ENCODE assay signal across 8 mouse cellular contexts in the genomic region with DNA sequence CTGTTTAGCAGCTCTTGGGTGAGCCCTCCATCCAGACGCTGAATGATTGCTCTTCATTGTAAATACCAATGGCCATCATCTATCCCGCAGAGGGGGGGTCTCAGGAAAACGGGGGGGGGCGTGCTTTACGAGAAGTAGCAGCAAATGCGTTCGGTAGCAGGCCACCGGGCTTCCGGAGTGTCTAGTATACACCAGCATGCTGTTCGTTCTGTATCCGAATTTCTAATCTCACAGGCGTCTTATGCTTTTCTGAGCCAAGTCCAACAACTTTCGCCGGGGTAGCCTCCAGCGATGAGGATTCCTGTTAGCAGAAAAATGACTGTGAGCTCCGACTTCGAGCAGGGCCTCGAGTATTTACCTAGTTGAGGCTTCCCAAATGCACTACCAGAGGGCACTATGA.
A peak's percentile ranks its signal among the peaks of the same experiment; 100 is the strongest.
DNase-seq lines count a peak whose midpoint lies in the region; ATAC-seq lines count a peak whose summit lies in the region.

No protein-coding gene starts in this region.

- DNase-seq in right cerebral cortex, adult 18-20 months, result peak; percentile 39
- DNase-seq in right cerebral cortex, postnatal 4 days, result no peak
- DNase-seq in embryo, embryonic 9.5 days (ENCODE audit: extremely low spot score), result peak; percentile 47
- DNase-seq in limb, embryonic 10.5 days (ENCODE audit: low spot score), result peak; percentile 52
- peak; percentile 45 for DNase-seq in thymus, postnatal 4 days
- DNase-seq in urinary bladder, postnatal 10 days (ENCODE audit: low spot score), result no peak

- H3K4me2 ChIP-seq in heart, embryonic 15.5 days, result peak overlapping the region; percentile 71
- H3K4me2 ChIP-seq in midbrain, embryonic 13.5 days (replicated peaks), result peak overlapping the region; percentile 53

- H3K27ac ChIP-seq in heart, embryonic 15.5 days, result peak overlapping the region; percentile 68
- H3K27ac ChIP-seq in limb, embryonic 10.5 days, result peak overlapping the region; percentile 79
- peak overlapping the region; percentile 35 for H3K27ac ChIP-seq in midbrain, embryonic 13.5 days

- 9% methylated on average over 18 of the region's 18 CpGs for WGBS in heart, embryonic 15.5 days
- 17% methylated on average over 18 of the region's 18 CpGs for WGBS in limb, embryonic 10.5 days
- 11% methylated on average over 18 of the region's 18 CpGs for WGBS in midbrain, embryonic 13.5 days

- no peak for ATAC-seq in heart, embryonic 15.5 days (replicated peaks; ENCODE audit: insufficient number of reproducible peaks, insufficient read depth, low FRiP score, low read depth)
- ATAC-seq in midbrain, embryonic 13.5 days, result no peak

- peaks cover 20% of the 10 kb centered on the region for H3K4me1 ChIP-seq in heart, embryonic 15.5 days (replicated peaks)
- H3K4me1 ChIP-seq in limb, embryonic 10.5 days, result peaks cover 68% of the 10 kb centered on the region
- peaks cover 33% of the 10 kb centered on the region for H3K4me1 ChIP-seq in midbrain, embryonic 13.5 days (replicated peaks)

- H3K36me3 ChIP-seq in heart, embryonic 15.5 days, result no peaks in the 10 kb centered on the region
- no peaks in the 10 kb centered on the region for H3K36me3 ChIP-seq in limb, embryonic 10.5 days
- H3K36me3 ChIP-seq in midbrain, embryonic 13.5 days, result no peaks in the 10 kb centered on the region

- H3K4me3 ChIP-seq in heart, embryonic 15.5 days, result peak overlapping the region; percentile 52
- peak overlapping the region; percentile 45 for H3K4me3 ChIP-seq in limb, embryonic 10.5 days
- H3K4me3 ChIP-seq in midbrain, embryonic 13.5 days (replicated peaks), result peak overlapping the region; percentile 18

- peak overlapping the region; percentile 53; the same call in 1 of the 2 replicates for H3K9ac ChIP-seq in heart, embryonic 15.5 days
- no peak overlapping the region; the same call in 1 of the 2 replicates for H3K9ac ChIP-seq in midbrain, embryonic 13.5 days (replicated peaks)

- H3K9me3 ChIP-seq in heart, embryonic 15.5 days (replicated peaks), result no peaks in the 10 kb centered on the region
- H3K9me3 ChIP-seq in limb, embryonic 10.5 days (replicated peaks), result no peaks in the 10 kb centered on the region; the same call in 1 of the 2 replicates
- no peaks in the 10 kb centered on the region for H3K9me3 ChIP-seq in midbrain, embryonic 13.5 days

- H3K27me3 ChIP-seq in heart, embryonic 15.5 days, result 0 out of 2 replicates have a peak, but pooled peaks cover 8% of the 10 kb centered on the region
- H3K27me3 ChIP-seq in limb, embryonic 10.5 days (ENCODE audit: low read depth, poor library complexity, severe bottlenecking), result peaks cover 24% of the 10 kb centered on the region
- H3K27me3 ChIP-seq in midbrain, embryonic 13.5 days, result peaks cover 42% of the 10 kb centered on the region

Comparison
In these comparisons a context has a peak if more than half of its experiments do, and no peak if none do; other contexts are left out.
1. DNase-seq: peak in right cerebral cortex, adult 18-20 months (single experiment), embryo, embryonic 9.5 days (single experiment), limb, embryonic 10.5 days (single experiment) and thymus, postnatal 4 days (single experiment); none in right cerebral cortex, postnatal 4 days (single experiment) and urinary bladder, postnatal 10 days (single experiment).
2. Peak in every context shown above with its lines, with median percentiles within 50 percentile points of each other: H3K27ac ChIP-seq and H3K4me3 ChIP-seq.